Mouse (Mus musculus) neural tube, embryonic 12.5 days (tissue): ENCODE results near the gene S1pr5. TPM values are rescaled to one million over a fixed set of nuclear protein-coding genes. Genes with fewer than 3 reads are reported as not detected.

ENCODE experiments used
- ATAC-seq: fragments of 200-750 bp; cut with Nextera tagmentation; 2 replicates; pipeline ENCODE4 v1.8.0; 2017; ENCODE audit warnings: low read depth, mild to moderate bottlenecking, moderate TSS enrichment, moderate library complexity; ENCODE audit not compliant: low FRiP score
- H3K27ac ChIP-seq: fragments of 300-500 bp; sonication (generic); 2 replicates; pipeline ENCODE4 v1.5.1; 2016
- H3K27me3 ChIP-seq: fragments of 300-500 bp; sonication (generic); replicated peaks from 2 replicates; pipeline ENCODE4 v1.6.1; 2016; ENCODE audit warnings: mild to moderate bottlenecking
- H3K36me3 ChIP-seq: fragments of 300-500 bp; sonication (generic); 2 replicates; pipeline ENCODE4 v1.6.1; 2016; ENCODE audit warnings: mild to moderate bottlenecking
- H3K4me1 ChIP-seq: fragments of 300-500 bp; sonication (generic); 2 replicates; pipeline ENCODE4 v1.6.1; 2016
- H3K4me2 ChIP-seq: fragments of 300-500 bp; sonication (generic); replicated peaks from 2 replicates; pipeline ENCODE4 v1.6.1; 2016; ENCODE audit warnings: mild to moderate bottlenecking
- H3K4me3 ChIP-seq: fragments of 300-500 bp; sonication (generic); 2 replicates; pipeline ENCODE4 v1.5.1; 2016
- H3K9ac ChIP-seq: fragments of 300-500 bp; sonication (generic); 2 replicates; pipeline ENCODE4 v1.6.1; 2016; ENCODE audit warnings: mild to moderate bottlenecking
- H3K9me3 ChIP-seq: fragments of 300-500 bp; sonication (generic); 2 replicates; pipeline ENCODE4 v1.6.1; 2016; ENCODE audit warnings: mild to moderate bottlenecking
- WGBS: fragments of 180-500 bp; shearing (Covaris S2); methylation state at CpG from one replicate; pipeline ENCODE4 v1.1.7; 2016; 5-methylcytosine and 5-hydroxymethylcytosine counted together
- polyA plus RNA-seq: library from polyadenylated mRNA; unstranded; fragments of >200 nt; fragmentation: Nextera tagmentation; extraction: Ambion mirVana; gene quantifications from 2 replicates; pipeline ENCODE4 v1.2.1, GENCODE M21; 2016

S1pr5 gene
- polyA plus RNA-seq, 1 experiment from 2014 or later: 2.0 TPM

DNA sequence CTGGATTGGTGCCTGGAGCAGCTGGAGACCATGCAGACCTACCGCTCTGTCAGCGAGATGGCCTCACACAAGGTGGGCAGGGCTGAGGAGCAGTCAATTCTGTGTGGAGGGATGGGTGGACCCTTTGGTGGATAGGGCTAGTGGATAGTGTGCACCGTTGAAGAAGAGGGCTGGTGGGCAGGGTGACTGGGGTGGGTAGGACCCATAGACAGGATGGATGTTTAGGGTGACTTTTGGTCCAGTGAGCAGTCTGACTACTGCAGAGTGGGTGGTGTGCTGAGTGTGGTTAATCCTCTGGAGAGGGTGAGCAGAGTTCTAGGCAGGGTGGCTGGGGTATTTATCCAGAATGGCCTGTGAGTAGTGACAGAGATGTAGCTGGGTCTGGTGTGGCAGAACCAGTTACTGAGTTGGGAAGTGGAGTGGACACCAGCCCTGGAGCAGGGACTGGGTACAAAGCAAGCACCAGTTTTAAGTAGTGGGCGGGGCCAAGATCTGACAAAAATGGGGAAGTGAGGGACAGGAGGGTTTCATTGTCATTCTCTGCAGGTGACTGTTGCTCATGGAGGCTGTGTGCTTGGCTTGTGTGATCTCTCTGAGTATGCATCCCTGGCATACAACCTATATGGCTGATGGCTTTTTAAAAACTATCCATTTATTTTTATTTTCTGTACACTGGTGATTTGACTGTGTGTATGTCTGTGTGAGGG is 53.3 kb downstream of the S1pr5 start:
- Histone ChIP-seq H3K4me1 (peaks cover 31% of the 10 kb centered on the region), H3K4me2 (no peak overlapping the region), H3K9me3 (no peaks in the 10 kb centered on the region), H3K27me3 (0 out of 2 replicates have a peak, but pooled peaks cover 2% of the 10 kb centered on the region), H3K4me3 (no peak overlapping the region), H3K27ac (no peak overlapping the region), H3K9ac (no peak overlapping the region), H3K36me3 (no peaks in the 10 kb centered on the region)
- WGBS: 84% methylated on average over 4 of the region's 4 CpGs
- no peak for ATAC-seq

DNA sequence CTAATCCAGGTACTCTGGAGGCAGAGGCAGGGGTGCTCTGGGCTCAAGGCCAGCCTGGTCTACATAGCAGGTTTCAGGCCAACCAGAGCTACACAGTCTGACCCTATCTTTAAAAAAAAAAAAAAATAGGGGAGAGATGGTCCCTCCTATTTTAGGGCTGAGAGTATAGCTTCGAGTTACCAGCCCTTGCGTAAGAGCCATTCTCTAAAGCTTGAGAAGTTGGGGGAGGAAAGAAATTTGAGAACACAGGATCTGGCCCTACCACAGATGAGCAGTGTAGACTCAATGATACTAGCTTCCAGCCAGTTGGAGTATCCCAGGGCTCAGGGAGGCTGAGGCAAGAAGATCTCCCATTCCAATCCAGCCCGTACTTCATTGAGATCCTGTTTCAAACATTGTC is 54.5 kb downstream of the S1pr5 start:
- H3K4me2 ChIP-seq: no peak overlapping the region
- no peak overlapping the region for H3K27ac ChIP-seq
- H3K36me3 ChIP-seq: no peaks in the 10 kb centered on the region
- H3K9ac ChIP-seq: no peak overlapping the region
- WGBS: 87% methylated on average over 3 of the region's 3 CpGs
- H3K4me3 ChIP-seq: no peak overlapping the region
- H3K27me3 ChIP-seq: 0 out of 2 replicates have a peak, but pooled peaks cover 2% of the 10 kb centered on the region
- ATAC-seq: no peak
- H3K9me3 ChIP-seq: no peaks in the 10 kb centered on the region
- peaks cover 31% of the 10 kb centered on the region for H3K4me1 ChIP-seq

Other genes with a start within 250 kb of the S1pr5 start
- 116 and 121 TPM in 2 replicates for gene Mrpl4, start 245.7 kb downstream of the S1pr5 start, polyA plus RNA-seq
- gene Icam1, start 232.5 kb downstream of the S1pr5 start, polyA plus RNA-seq: 5.0 and 5.8 TPM in 2 replicates
- gene Icam4, start 219.1 kb downstream of the S1pr5 start, polyA plus RNA-seq: 1.6 and 2.1 TPM in 2 replicates
- gene Icam5, start 216.4 kb downstream of the S1pr5 start, polyA plus RNA-seq: 0.14 and 0.15 TPM in 2 replicates
- 0.66 and 2.9 TPM in 2 replicates for gene Zglp1, start 181.3 kb downstream of the S1pr5 start, polyA plus RNA-seq
- 0.96 and 1.7 TPM in 2 replicates for gene Gm49373, start 175.3 kb downstream of the S1pr5 start, polyA plus RNA-seq
- gene Fdx1l, start 174.8 kb downstream of the S1pr5 start, polyA plus RNA-seq: 44.0 and 57.0 TPM in 2 replicates
- gene Gm38431, start 156.4 kb downstream of the S1pr5 start, polyA plus RNA-seq: 1.6 and 2.8 TPM in 2 replicates
- gene Raver1, start 156.4 kb downstream of the S1pr5 start, polyA plus RNA-seq: 54.2 and 63.4 TPM in 2 replicates
- 14.1 and 15.2 TPM in 2 replicates for gene Tyk2, start 117.2 kb downstream of the S1pr5 start, polyA plus RNA-seq
- 271 and 293 TPM in 2 replicates for gene Cdc37, start 98.5 kb downstream of the S1pr5 start, polyA plus RNA-seq
- gene Pde4a, start 82.7 kb downstream of the S1pr5 start, polyA plus RNA-seq: 12.3 and 14.7 TPM in 2 replicates
- gene Keap1, start 9.1 kb downstream of the S1pr5 start, polyA plus RNA-seq: 53.9 and 55.1 TPM in 2 replicates
- 57.4 and 57.6 TPM in 2 replicates for gene Atg4d, start 16.9 kb upstream of the S1pr5 start, polyA plus RNA-seq
- 18.0 and 25.2 TPM in 2 replicates for gene Kri1, start 39.5 kb upstream of the S1pr5 start, polyA plus RNA-seq
- 94.6 and 96.1 TPM in 2 replicates for gene Cdkn2d, start 43.0 kb upstream of the S1pr5 start, polyA plus RNA-seq
- 0.65 and 1.3 TPM in 2 replicates for gene Ap1m2, start 63.9 kb upstream of the S1pr5 start, polyA plus RNA-seq
- gene Slc44a2, start 72.3 kb upstream of the S1pr5 start, polyA plus RNA-seq: 78.4 and 85.2 TPM in 2 replicates
- 280 and 286 TPM in 2 replicates for gene Ilf3, start 119.4 kb upstream of the S1pr5 start, polyA plus RNA-seq
- 42.3 and 49.5 TPM in 2 replicates for gene Qtrt1, start 163.4 kb upstream of the S1pr5 start, polyA plus RNA-seq
- gene Dnm2, start 176.5 kb upstream of the S1pr5 start, polyA plus RNA-seq: 74.7 and 80.4 TPM in 2 replicates